Mouse (Mus musculus) embryonic facial prominence, embryonic 11.5 days (tissue): ENCODE data around the gene Gm42372. TPM values are rescaled to one million over a fixed set of nuclear protein-coding genes. Genes with fewer than 3 reads are reported as not detected.
A peak's percentile ranks its signal among the peaks of the same experiment; 100 is the strongest.

Experiments
- ATAC-seq: fragments of 200-750 bp; cut with Nextera tagmentation; replicated peaks from 2 replicates; pipeline ENCODE4 v1.8.0; 2017; ENCODE audit warnings: low read depth; ENCODE audit not compliant: insufficient number of reproducible peaks, low FRiP score, low TSS enrichment
- DNase-seq: peaks from one replicate; pipeline ENCODE4 v3.0.0-alpha.2; 2015; ENCODE audit warnings: low spot score
- H3K27ac ChIP-seq: fragments of 300-500 bp; sonication (generic); replicated peaks from 2 replicates; pipeline ENCODE4 v1.5.1; 2014; ENCODE audit warnings: mild to moderate bottlenecking, low read depth, low read length, control low read depth
- H3K27me3 ChIP-seq: fragments of 300-500 bp; sonication (generic); 2 replicates; pipeline ENCODE4 v1.6.1; 2014; ENCODE audit warnings: mild to moderate bottlenecking, low read length, moderate library complexity, mixed read lengths; ENCODE audit not compliant: control insufficient read depth, insufficient read depth
- H3K36me3 ChIP-seq: fragments of 300-500 bp; sonication (generic); replicated peaks from 2 replicates; pipeline ENCODE4 v1.6.1; 2014; ENCODE audit warnings: low read depth, mild to moderate bottlenecking, low read length, moderate library complexity, mixed read lengths; ENCODE audit not compliant: control insufficient read depth, insufficient read depth
- H3K4me1 ChIP-seq: fragments of 300-500 bp; sonication (generic); 2 replicates; pipeline ENCODE4 v1.6.1; 2014; ENCODE audit warnings: low read length, mixed read lengths; ENCODE audit not compliant: control insufficient read depth, insufficient read depth
- H3K4me2 ChIP-seq: fragments of 300-500 bp; sonication (generic); 2 replicates; pipeline ENCODE4 v1.6.1; 2014; ENCODE audit warnings: low read depth, mild to moderate bottlenecking, control low read depth, low read length, moderate library complexity
- H3K4me3 ChIP-seq: fragments of 300-500 bp; sonication (generic); 2 replicates; pipeline ENCODE4 v1.5.1; 2014; ENCODE audit warnings: low read depth, low read length, control low read depth
- H3K9ac ChIP-seq: fragments of 300-500 bp; sonication (generic); replicated peaks from 2 replicates; pipeline ENCODE4 v1.6.1; 2014; ENCODE audit warnings: mild to moderate bottlenecking, control low read depth, low read length
- H3K9me3 ChIP-seq: fragments of 300-500 bp; sonication (generic); replicated peaks from 2 replicates; pipeline ENCODE4 v1.6.1; 2016; ENCODE audit warnings: mild to moderate bottlenecking, low read length, inconsistent platforms, mixed read lengths; ENCODE audit not compliant: control insufficient read depth
- WGBS: fragments of 180-500 bp; shearing (Covaris S2); extraction: QIAGEN DNeasy Blood & Tissue Kit; methylation state at CpG from one replicate; pipeline ENCODE4 v1.1.7; 2014; 5-methylcytosine and 5-hydroxymethylcytosine counted together
- polyA plus RNA-seq: library from polyadenylated mRNA; unstranded; fragments of >200 nt; fragmentation: Nextera tagmentation; extraction: Ambion mirVana; gene quantifications from 2 replicates; pipeline ENCODE4 v1.2.1, GENCODE M21; 2014

The Gm42372 gene
- polyA plus RNA-seq, 1 experiment from 2014 or later: 0.63 TPM

DNA sequence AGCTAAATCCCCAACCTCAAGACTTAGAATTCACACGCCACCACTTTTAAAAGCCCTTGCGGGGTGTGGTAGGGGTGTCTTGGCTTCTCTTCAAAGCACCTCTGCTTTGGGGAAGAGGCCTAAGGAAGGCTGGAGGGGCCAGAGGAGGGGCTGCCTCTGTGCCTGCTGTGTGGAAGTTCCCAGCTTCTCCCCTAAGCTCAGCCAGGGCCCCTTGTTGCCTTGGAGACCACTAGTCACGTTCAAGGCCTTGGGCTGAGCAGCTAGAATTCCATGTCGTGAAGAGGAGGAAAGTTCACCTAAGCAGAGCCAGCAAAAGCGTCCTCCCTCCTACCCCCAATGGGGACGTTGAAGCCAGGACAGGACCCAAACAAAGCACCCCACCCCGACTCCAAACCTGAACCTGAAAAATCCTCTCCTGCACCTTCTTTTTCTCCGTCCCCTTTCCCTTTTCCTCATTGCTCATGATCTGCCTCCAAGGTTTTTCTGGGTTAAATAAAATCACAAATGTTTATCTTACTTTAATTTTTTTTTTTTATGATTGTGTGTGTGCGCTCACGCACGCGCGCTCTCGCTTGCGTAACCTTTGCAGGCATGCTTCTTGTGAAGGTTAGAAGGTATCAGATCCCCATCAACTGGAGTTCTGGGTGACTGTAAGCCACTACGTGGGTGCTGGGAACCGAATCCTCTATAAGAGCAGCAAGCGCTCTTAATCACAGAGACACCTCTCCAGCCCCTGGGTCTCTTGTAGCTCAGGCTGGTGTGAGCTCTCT lies 9.0 kb downstream of the Gm42372 start:
- WGBS: 61% methylated on average over 18 of the region's 18 CpGs
- no peaks in the 10 kb centered on the region; the same call in 1 of the 2 replicates for H3K9me3 ChIP-seq
- H3K27me3 ChIP-seq: no peaks in the 10 kb centered on the region
- no peaks in the 10 kb centered on the region for H3K36me3 ChIP-seq
- no peak overlapping the region for H3K4me3 ChIP-seq
- peaks cover 10% of the 10 kb centered on the region for H3K4me1 ChIP-seq
- peak overlapping the region; percentile 16; the same call in 1 of the 2 replicates for H3K4me2 ChIP-seq
- ATAC-seq (peak; percentile 63), DNase-seq (peak; percentile 89)
- H3K27ac ChIP-seq: peak overlapping the region; percentile 82
- H3K9ac ChIP-seq: peak overlapping the region; percentile 10

DNA sequence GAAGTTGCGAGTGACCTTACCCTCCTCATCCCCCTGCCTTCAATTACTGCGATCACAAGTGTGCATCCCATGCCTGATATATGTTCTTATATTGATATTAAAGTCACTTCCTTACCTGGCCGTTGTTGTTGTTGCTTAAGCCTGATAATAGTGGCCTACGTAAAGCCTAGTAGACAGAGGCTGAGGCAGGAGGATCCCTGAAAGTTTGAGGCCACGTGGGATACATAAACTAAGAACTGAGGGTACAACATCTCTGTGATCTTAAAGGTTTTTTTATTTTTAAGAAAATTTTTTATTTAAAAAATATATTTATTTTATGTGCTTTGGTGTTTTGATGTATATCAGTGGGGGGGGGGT lies 9.5 kb downstream of the Gm42372 start, which contains the start of gene Ccdc8:
Gene Ccdc8, plus strand, starts transcription at position 258 of the 357 bp plus-strand sequence.
- no peaks in the 10 kb centered on the region for H3K27me3 ChIP-seq
- ATAC-seq (no peak), DNase-seq (no peak)
- peak within 1 kb of the TSS; percentile 78 for H3K4me2 ChIP-seq
- 93% methylated on average over 5 of the region's 5 CpGs for WGBS
- peaks cover 10% of the 10 kb centered on the region for H3K4me1 ChIP-seq
- H3K9me3 ChIP-seq: no peaks in the 10 kb centered on the region; the same call in 1 of the 2 replicates
- no peaks in the 10 kb centered on the region for H3K36me3 ChIP-seq
- peak within 1 kb of the TSS; percentile 82 for H3K27ac ChIP-seq
- peak within 1 kb of the TSS; percentile 68 for H3K4me3 ChIP-seq
- H3K9ac ChIP-seq: peak within 1 kb of the TSS; percentile 77

DNA sequence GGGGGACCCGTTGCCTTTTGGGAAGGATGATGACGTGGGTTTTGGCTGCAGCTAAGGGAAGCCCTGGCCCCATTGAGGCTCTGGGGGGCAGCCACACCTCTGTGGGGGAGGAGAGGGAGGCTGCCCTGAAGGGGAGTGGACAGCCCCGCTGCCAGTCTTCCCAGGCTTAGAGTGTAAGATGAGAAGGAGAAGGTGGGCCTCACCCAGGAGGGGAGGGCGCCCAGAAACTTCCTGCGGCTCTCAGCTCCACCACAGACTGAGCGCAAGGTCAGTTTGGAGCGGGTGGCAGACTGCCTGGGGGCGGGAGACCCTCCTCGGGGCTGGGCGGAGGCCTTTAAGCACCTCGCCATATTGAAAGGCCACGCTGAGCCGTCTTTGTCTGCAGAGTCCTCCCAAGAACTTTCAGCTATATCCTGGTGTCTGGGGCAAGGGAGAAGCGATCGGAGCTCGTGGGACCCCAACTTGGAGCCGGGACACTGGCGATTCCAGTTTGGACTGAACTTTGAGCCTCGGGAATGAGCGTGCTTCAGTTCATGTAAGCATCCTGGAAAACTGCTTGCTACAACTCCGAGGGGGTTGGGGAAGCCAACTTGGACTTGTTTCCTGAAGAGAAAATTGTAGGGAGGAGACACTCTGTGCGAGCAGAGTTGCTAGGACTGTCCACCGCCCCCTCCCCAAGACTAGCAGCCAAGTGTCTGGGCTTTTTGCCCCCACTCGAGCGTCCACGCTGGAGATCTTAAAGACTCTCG lies 10.9 kb downstream of the Gm42372 start:
- H3K27me3 ChIP-seq: no peaks in the 10 kb centered on the region
- no peaks in the 10 kb centered on the region for H3K36me3 ChIP-seq
- ATAC-seq: peak; percentile 92
- H3K4me1 ChIP-seq: peaks cover 10% of the 10 kb centered on the region
- H3K9me3 ChIP-seq: no peaks in the 10 kb centered on the region; the same call in 1 of the 2 replicates
- H3K4me2 ChIP-seq: peak overlapping the region; percentile 78
- H3K9ac ChIP-seq: peak overlapping the region; percentile 77
- peak; percentile 91 for DNase-seq
- H3K4me3 ChIP-seq: peak overlapping the region; percentile 68
- peak overlapping the region; percentile 52 for H3K27ac ChIP-seq
- under 1% methylated on average over 27 of the region's 27 CpGs for WGBS

DNA sequence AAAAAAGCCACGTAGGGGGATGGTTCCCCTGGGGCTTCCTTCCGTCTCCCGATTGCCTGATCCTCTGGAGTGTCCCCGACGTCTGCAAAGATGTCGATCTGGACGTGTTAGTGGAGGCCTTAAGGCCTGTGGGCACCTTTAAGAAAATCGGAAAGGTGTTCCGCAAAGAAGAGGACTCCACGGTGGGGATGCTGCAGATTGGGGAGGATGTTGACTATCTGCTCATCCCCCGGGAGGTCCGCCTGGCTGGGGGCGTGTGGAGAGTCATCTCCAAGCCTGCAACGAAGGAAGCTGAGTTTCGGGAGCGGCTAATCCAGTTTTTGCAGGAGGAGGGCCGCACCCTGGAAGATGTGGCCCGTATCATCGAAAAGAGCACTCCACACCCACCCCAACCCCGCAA lies 11.5 kb downstream of the Gm42372 start:
- peak overlapping the region; percentile 68 for H3K4me3 ChIP-seq
- DNase-seq: peak; percentile 5
- peak overlapping the region; percentile 78 for H3K4me2 ChIP-seq
- H3K4me1 ChIP-seq: peaks cover 10% of the 10 kb centered on the region
- H3K36me3 ChIP-seq: 0 out of 2 replicates have a peak, but pooled peaks cover under 1% of the 10 kb centered on the region
- H3K9ac ChIP-seq: peak overlapping the region; percentile 77
- H3K27ac ChIP-seq: peak overlapping the region; percentile 52
- WGBS: 6% methylated on average over 20 of the region's 20 CpGs
- no peaks in the 10 kb centered on the region for H3K27me3 ChIP-seq
- no peak for ATAC-seq
- no peaks in the 10 kb centered on the region; the same call in 1 of the 2 replicates for H3K9me3 ChIP-seq

DNA sequence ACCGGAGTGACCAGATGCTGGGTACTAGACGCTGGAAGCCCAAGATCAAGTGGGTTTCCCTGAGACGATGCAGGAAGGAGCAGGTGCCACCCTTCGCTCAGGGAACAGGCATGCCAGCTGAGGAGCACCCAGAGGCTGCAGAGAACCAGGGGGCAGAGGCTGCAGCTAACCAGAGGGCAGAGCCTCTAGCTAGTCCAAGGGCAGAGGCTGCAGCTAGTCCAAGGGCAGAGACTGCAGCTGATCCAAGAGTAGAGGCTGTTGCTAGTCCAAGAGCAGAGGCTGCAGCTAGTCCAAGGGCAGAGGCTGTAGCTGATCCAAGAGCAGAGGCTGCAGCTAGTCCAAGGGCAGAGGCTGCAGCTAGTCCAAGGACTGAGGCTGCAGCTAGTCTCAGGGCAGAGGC lies 12.5 kb downstream of the Gm42372 start:
- DNase-seq: no peak
- H3K4me2 ChIP-seq: peak overlapping the region; percentile 78
- no peak overlapping the region for H3K27ac ChIP-seq
- no peaks in the 10 kb centered on the region for H3K9me3 ChIP-seq
- no peaks in the 10 kb centered on the region for H3K27me3 ChIP-seq
- H3K4me3 ChIP-seq: peak overlapping the region; percentile 68
- WGBS: 90% methylated on average over 4 of the region's 4 CpGs
- no peak overlapping the region; the same call in 1 of the 2 replicates for H3K9ac ChIP-seq
- H3K36me3 ChIP-seq: 0 out of 2 replicates have a peak, but pooled peaks cover 3% of the 10 kb centered on the region
- no peak for ATAC-seq
- peaks cover 10% of the 10 kb centered on the region for H3K4me1 ChIP-seq

DNA sequence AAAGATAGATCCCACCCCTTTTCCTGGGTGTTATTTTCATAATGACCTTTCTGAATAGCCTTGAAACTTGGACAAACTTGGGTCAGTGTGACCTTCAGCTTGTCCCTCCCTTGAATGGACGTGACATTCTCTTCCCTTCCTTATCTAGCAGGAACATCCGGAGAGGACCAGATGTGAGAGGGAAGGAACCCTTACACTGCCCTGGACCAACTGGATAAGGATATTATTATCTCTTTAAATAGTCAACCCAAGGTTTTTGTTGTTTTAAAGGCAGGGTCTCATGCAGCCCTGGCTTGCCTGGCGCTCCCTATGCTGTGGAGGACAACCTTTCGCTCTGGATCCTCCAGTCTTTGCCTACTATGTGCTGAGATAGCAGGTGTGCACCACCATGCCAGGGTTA lies 16.3 kb downstream of the Gm42372 start:
- H3K9me3 ChIP-seq: no peaks in the 10 kb centered on the region
- peaks cover 10% of the 10 kb centered on the region for H3K4me1 ChIP-seq
- H3K27me3 ChIP-seq: no peaks in the 10 kb centered on the region
- 0 out of 2 replicates have a peak, but pooled peaks cover 3% of the 10 kb centered on the region for H3K36me3 ChIP-seq
- no peak overlapping the region for H3K9ac ChIP-seq
- H3K4me3 ChIP-seq: no peak overlapping the region
- ATAC-seq (no peak), DNase-seq (no peak)
- H3K27ac ChIP-seq: no peak overlapping the region
- no peak overlapping the region for H3K4me2 ChIP-seq
- 74% methylated on average over 4 of the region's 4 CpGs for WGBS

DNA sequence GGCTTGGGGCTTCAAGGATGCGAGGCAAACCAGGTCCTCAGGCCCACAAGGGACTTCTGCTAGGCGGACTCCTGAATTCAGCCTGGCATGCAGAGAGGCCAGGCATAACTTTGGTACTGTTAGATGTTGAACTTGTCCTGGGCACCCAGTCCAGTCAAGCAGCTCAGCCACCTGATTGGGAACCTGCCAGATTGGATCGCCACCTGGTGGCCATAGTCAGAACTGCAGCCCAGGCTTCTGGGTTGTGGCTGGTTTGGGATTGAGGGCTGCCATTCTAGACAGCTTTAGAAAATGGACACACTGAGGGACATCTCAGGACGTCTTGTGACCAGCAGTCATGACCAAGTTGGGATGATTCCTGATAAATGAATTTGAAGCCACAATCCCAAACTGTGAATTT lies 16.8 kb downstream of the Gm42372 start:
- 0 out of 2 replicates have a peak, but pooled peaks cover 3% of the 10 kb centered on the region for H3K36me3 ChIP-seq
- no peak for ATAC-seq

More for the DNA sequence above, 16.8 kb downstream of the Gm42372 start:
- Histone ChIP-seq H3K4me1 (peaks cover 10% of the 10 kb centered on the region), H3K27ac (no peak overlapping the region), H3K27me3 (no peaks in the 10 kb centered on the region), H3K4me2 (no peak overlapping the region), H3K4me3 (no peak overlapping the region), H3K9me3 (no peaks in the 10 kb centered on the region), H3K9ac (no peak overlapping the region)
- 21% methylated on average over 4 of the region's 4 CpGs for WGBS
- DNase-seq: peak; percentile 89
